Mouse (Mus musculus) midbrain, embryonic 13.5 days (tissue): Measurements from ENCODE around the gene Zfp523. TPM values are rescaled to one million over a fixed set of nuclear protein-coding genes. Genes with fewer than 3 reads are reported as not detected.

ENCODE experiments used
- ATAC-seq: fragments of 200-750 bp; cut with Nextera tagmentation; 2 replicates; pipeline ENCODE4 v1.8.0; 2017; ENCODE audit warnings: mild to moderate bottlenecking, moderate TSS enrichment, moderate library complexity
- H3K27ac ChIP-seq: fragments of 300-500 bp; sonication (generic); 2 replicates; pipeline ENCODE4 v1.5.1; 2015; ENCODE audit warnings: inconsistent platforms, mild to moderate bottlenecking, moderate library complexity
- H3K27me3 ChIP-seq: fragments of 300-500 bp; sonication (generic); 2 replicates; pipeline ENCODE4 v1.6.1; 2015; ENCODE audit warnings: mild to moderate bottlenecking, inconsistent platforms
- H3K36me3 ChIP-seq: fragments of 300-500 bp; sonication (generic); 2 replicates; pipeline ENCODE4 v1.6.1; 2015; ENCODE audit warnings: mild to moderate bottlenecking, inconsistent platforms
- H3K4me1 ChIP-seq: fragments of 300-500 bp; sonication (generic); replicated peaks from 2 replicates; pipeline ENCODE4 v1.6.1; 2015; ENCODE audit warnings: inconsistent platforms
- H3K4me2 ChIP-seq: fragments of 300-500 bp; sonication (generic); replicated peaks from 2 replicates; pipeline ENCODE4 v1.6.1; 2015; ENCODE audit warnings: moderate library complexity, mild to moderate bottlenecking, inconsistent platforms
- H3K4me3 ChIP-seq: fragments of 300-500 bp; sonication (generic); replicated peaks from 2 replicates; pipeline ENCODE4 v1.5.1; 2015; ENCODE audit warnings: mild to moderate bottlenecking, inconsistent platforms
- H3K9ac ChIP-seq: fragments of 300-500 bp; sonication (generic); replicated peaks from 2 replicates; pipeline ENCODE4 v1.6.1; 2015; ENCODE audit warnings: mild to moderate bottlenecking, inconsistent platforms
- H3K9me3 ChIP-seq: fragments of 300-500 bp; sonication (generic); 2 replicates; pipeline ENCODE4 v1.6.1; 2016; ENCODE audit warnings: mild to moderate bottlenecking, inconsistent platforms
- WGBS: fragments of 180-500 bp; shearing (Covaris S2); methylation state at CpG from one replicate; pipeline ENCODE4 v1.1.7; 2015; 5-methylcytosine and 5-hydroxymethylcytosine counted together
- polyA plus RNA-seq: library from polyadenylated mRNA; unstranded; fragments of >200 nt; fragmentation: Nextera tagmentation; extraction: Ambion mirVana; gene quantifications from 2 replicates; pipeline ENCODE4 v1.2.1, GENCODE M21; 2015

Zfp523 gene
- polyA plus RNA-seq, 1 experiment from 2014 or later, result 45.6 TPM

GRCm38 (mm10) chr17:28235982-28236635, 59.2 kb downstream of the Zfp523 start:
- 0 out of 2 replicates have a peak overlapping the region, but pooled peaks have one; percentile 10 for H3K9ac ChIP-seq
- no peak overlapping the region for H3K4me2 ChIP-seq
- no peaks in the 10 kb centered on the region for H3K27me3 ChIP-seq
- 82% methylated on average over 7 of the region's 7 CpGs for WGBS
- H3K27ac ChIP-seq, result no peak overlapping the region
- H3K4me1 ChIP-seq, result peaks cover 14% of the 10 kb centered on the region
- H3K9me3 ChIP-seq, result no peaks in the 10 kb centered on the region
- no peak overlapping the region for H3K4me3 ChIP-seq
- no peaks in the 10 kb centered on the region for H3K36me3 ChIP-seq
- ATAC-seq, result no peak

GRCm38 (mm10) chr17:28236636-28237015, 59.7 kb downstream of the Zfp523 start:
- WGBS, result 84% methylated on average over 4 of the region's 4 CpGs

GRCm38 (mm10) chr17:28237362-28237761, 60.4 kb downstream of the Zfp523 start:
- H3K27ac ChIP-seq, result no peak overlapping the region
- 69% methylated on average over 5 of the region's 5 CpGs for WGBS

More at GRCm38 (mm10) chr17:28236636-28237015, 59.7 kb downstream of the Zfp523 start:
- H3K36me3 ChIP-seq, result no peaks in the 10 kb centered on the region
- H3K27me3 ChIP-seq, result no peaks in the 10 kb centered on the region
- no peak for ATAC-seq
- H3K4me1 ChIP-seq, result peaks cover 14% of the 10 kb centered on the region
- no peak overlapping the region for H3K27ac ChIP-seq
- H3K4me3 ChIP-seq, result no peak overlapping the region
- H3K4me2 ChIP-seq, result no peak overlapping the region
- H3K9ac ChIP-seq, result no peak overlapping the region
- H3K9me3 ChIP-seq, result no peaks in the 10 kb centered on the region

GRCm38 (mm10) chr17:28237874-28238273, 60.9 kb downstream of the Zfp523 start:
- peaks cover 14% of the 10 kb centered on the region for H3K4me1 ChIP-seq
- no peak overlapping the region for H3K4me3 ChIP-seq
- no peak overlapping the region for H3K4me2 ChIP-seq
- no peaks in the 10 kb centered on the region for H3K27me3 ChIP-seq
- no peak overlapping the region for H3K9ac ChIP-seq
- H3K9me3 ChIP-seq, result no peaks in the 10 kb centered on the region
- no peak for ATAC-seq
- H3K36me3 ChIP-seq, result no peaks in the 10 kb centered on the region
- WGBS, result 70% methylated on average over 6 of the region's 6 CpGs
- no peak overlapping the region for H3K27ac ChIP-seq

More at GRCm38 (mm10) chr17:28237362-28237761, 60.4 kb downstream of the Zfp523 start:
- H3K9ac ChIP-seq, result no peak overlapping the region
- no peaks in the 10 kb centered on the region for H3K36me3 ChIP-seq
- H3K9me3 ChIP-seq, result no peaks in the 10 kb centered on the region
- H3K4me2 ChIP-seq, result no peak overlapping the region
- ATAC-seq, result no peak
- H3K4me1 ChIP-seq, result peaks cover 14% of the 10 kb centered on the region
- no peaks in the 10 kb centered on the region for H3K27me3 ChIP-seq
- no peak overlapping the region for H3K4me3 ChIP-seq

GRCm38 (mm10) chr17:28240846-28241245, 63.9 kb downstream of the Zfp523 start:
- Histone ChIP-seq H3K4me1 (peaks cover 15% of the 10 kb centered on the region), H3K9me3 (no peaks in the 10 kb centered on the region), H3K9ac (no peak overlapping the region), H3K4me2 (no peak overlapping the region), H3K36me3 (no peaks in the 10 kb centered on the region), H3K27me3 (no peaks in the 10 kb centered on the region), H3K27ac (no peak overlapping the region), H3K4me3 (no peak overlapping the region)
- no peak for ATAC-seq
- 93% methylated on average over 5 of the region's 5 CpGs for WGBS

GRCm38 (mm10) chr17:28242296-28242695, 65.4 kb downstream of the Zfp523 start:
- no peaks in the 10 kb centered on the region for H3K9me3 ChIP-seq
- no peaks in the 10 kb centered on the region for H3K36me3 ChIP-seq
- peaks cover 15% of the 10 kb centered on the region for H3K4me1 ChIP-seq
- no peak overlapping the region for H3K4me2 ChIP-seq
- H3K9ac ChIP-seq, result no peak overlapping the region
- 90% methylated on average over 6 of the region's 6 CpGs for WGBS
- H3K27me3 ChIP-seq, result no peaks in the 10 kb centered on the region
- H3K27ac ChIP-seq, result no peak overlapping the region
- no peak overlapping the region for H3K4me3 ChIP-seq
- ATAC-seq, result no peak

GRCm38 (mm10) chr17:28244214-28244613, 67.3 kb downstream of the Zfp523 start:
- no peaks in the 10 kb centered on the region for H3K27me3 ChIP-seq
- no peak overlapping the region for H3K27ac ChIP-seq
- H3K9ac ChIP-seq, result no peak overlapping the region
- H3K9me3 ChIP-seq, result no peaks in the 10 kb centered on the region
- ATAC-seq, result no peak
- H3K4me3 ChIP-seq, result no peak overlapping the region
- no peaks in the 10 kb centered on the region for H3K36me3 ChIP-seq
- H3K4me2 ChIP-seq, result no peak overlapping the region
- H3K4me1 ChIP-seq, result peaks cover 18% of the 10 kb centered on the region
- WGBS, result 80% methylated on average over 6 of the region's 6 CpGs

GRCm38 (mm10) chr17:28244714-28245113, 67.8 kb downstream of the Zfp523 start:
- no peak overlapping the region for H3K27ac ChIP-seq
- WGBS, result 31% methylated on average over 6 of the region's 6 CpGs
- no peaks in the 10 kb centered on the region for H3K9me3 ChIP-seq
- no peak overlapping the region for H3K4me2 ChIP-seq
- H3K27me3 ChIP-seq, result no peaks in the 10 kb centered on the region
- peaks cover 18% of the 10 kb centered on the region for H3K4me1 ChIP-seq
- H3K36me3 ChIP-seq, result no peaks in the 10 kb centered on the region
- no peak overlapping the region for H3K4me3 ChIP-seq
- peak; percentile 73; the same call in 1 of the 2 replicates for ATAC-seq
- no peak overlapping the region for H3K9ac ChIP-seq

GRCm38 (mm10) chr17:28246640-28247039, 69.7 kb downstream of the Zfp523 start:
- 85% methylated on average over 11 of the region's 11 CpGs for WGBS
- Histone ChIP-seq H3K9me3 (no peaks in the 10 kb centered on the region), H3K27me3 (no peaks in the 10 kb centered on the region), H3K4me1 (peaks cover 18% of the 10 kb centered on the region), H3K9ac (no peak overlapping the region), H3K4me3 (no peak overlapping the region), H3K36me3 (no peaks in the 10 kb centered on the region), H3K27ac (no peak overlapping the region), H3K4me2 (no peak overlapping the region)
- no peak for ATAC-seq

- no peak overlapping the region for H3K9ac ChIP-seq
- H3K4me3 ChIP-seq, result no peak overlapping the region
- no peaks in the 10 kb centered on the region for H3K9me3 ChIP-seq
- WGBS, result 72% methylated on average over 6 of the region's 6 CpGs
- no peak for ATAC-seq
- peaks cover 18% of the 10 kb centered on the region for H3K4me1 ChIP-seq
- no peak overlapping the region for H3K4me2 ChIP-seq
- no peaks in the 10 kb centered on the region for H3K27me3 ChIP-seq
- no peaks in the 10 kb centered on the region for H3K36me3 ChIP-seq
- no peak overlapping the region for H3K27ac ChIP-seq
Measured at GRCm38 (mm10) chr17:28247613-28248012, 70.7 kb downstream of the Zfp523 start.

- Histone ChIP-seq H3K4me2 (no peak overlapping the region), H3K9me3 (no peaks in the 10 kb centered on the region), H3K27ac (no peak overlapping the region), H3K27me3 (no peaks in the 10 kb centered on the region), H3K9ac (no peak overlapping the region), H3K36me3 (no peaks in the 10 kb centered on the region), H3K4me1 (peaks cover 18% of the 10 kb centered on the region), H3K4me3 (no peak overlapping the region)
- 81% methylated on average over 12 of the region's 12 CpGs for WGBS
- no peak for ATAC-seq
Measured at GRCm38 (mm10) chr17:28249062-28249461, 72.1 kb downstream of the Zfp523 start.

- no peaks in the 10 kb centered on the region for H3K9me3 ChIP-seq
- no peak overlapping the region for H3K4me3 ChIP-seq
- ATAC-seq, result no peak
- H3K4me2 ChIP-seq, result no peak overlapping the region
- WGBS, result 89% methylated on average over 12 of the region's 12 CpGs
- peaks cover 17% of the 10 kb centered on the region for H3K4me1 ChIP-seq
- H3K27me3 ChIP-seq, result no peaks in the 10 kb centered on the region
- H3K36me3 ChIP-seq, result no peaks in the 10 kb centered on the region
- H3K27ac ChIP-seq, result no peak overlapping the region
- no peak overlapping the region for H3K9ac ChIP-seq
Measured at GRCm38 (mm10) chr17:28251579-28252280, 74.8 kb downstream of the Zfp523 start.
